Mouse (Mus musculus): ENCODE results near the gene Bmp6.

DNA sequence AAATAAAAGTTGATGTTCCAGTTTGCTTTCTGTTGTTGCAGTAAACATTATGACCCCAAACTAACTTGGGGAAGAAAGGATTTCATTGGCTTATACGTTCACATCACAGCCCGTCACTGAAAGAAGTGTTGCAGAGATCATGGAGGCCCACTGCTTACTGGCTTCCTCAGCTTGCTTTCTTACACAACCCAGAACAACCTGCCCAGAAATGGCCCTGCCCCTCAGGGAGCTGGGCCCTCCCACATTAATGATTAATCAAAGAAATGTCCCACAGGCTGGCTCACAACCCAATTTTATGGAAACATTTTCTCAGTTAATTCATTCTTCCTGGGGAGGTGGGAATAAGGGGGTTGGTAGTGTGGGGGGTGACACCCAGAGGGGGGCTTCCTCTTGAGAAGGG lies 170.5 kb downstream of the Bmp6 start:
- TF ChIP-seq GATA1 (IDR thresholded peaks at IDR 0.05; ENCODE audit: borderline replicate concordance, low read length) (no peak), FLI1 (IDR thresholded peaks at IDR 0.05; ENCODE audit: low read length) (no peak)
